Mouse (Mus musculus) erythroid progenitor cell, adult 5-6 weeks (primary cell): ENCODE measurements around the gene Olfr918. TPM values are rescaled to one million over a fixed set of nuclear protein-coding genes. Genes with fewer than 3 reads are reported as not detected.

Source experiments
- ATAC-seq: replicated peaks from 2 replicates; pipeline ENCODE4 v1.8.0; 2016; ENCODE audit warnings: moderate number of reproducible peaks, mild to moderate bottlenecking, moderate TSS enrichment, inconsistent platforms; ENCODE audit not compliant: poor library complexity, low FRiP score, severe bottlenecking
- total RNA-seq, 2 experiments: library from RNA; stranded (forward) in 1 of 2; stranded (reverse) in 1 of 2; fragments of 150-400 nt in 1 of 2; fragments of 186-747, 209-891 nt in 1 of 2; gene quantifications; 2 replicates each; pipeline versions ENCODE4 v1.2.3 to v1.2.4; 2015 to 2017; ENCODE audit warnings: low replicate concordance in 2 of 2

Olfr918 gene
- total RNA-seq (2015; ENCODE audit: low replicate concordance) (not detected in 2 replicates), total RNA-seq (2017; ENCODE audit: low replicate concordance) (not detected in 2 replicates)

GRCm38 (mm10) chr9:38674501-38674900 lies at the start of gene Olfr918:
Gene Olfr918, minus strand, starts transcription at chr9:38674601.
- ATAC-seq, result no peak

- no peak for ATAC-seq
Observed at GRCm38 (mm10) chr9:38724044-38724443, 49.6 kb upstream of the Olfr918 start.

- peak; percentile 87 for ATAC-seq
Observed at GRCm38 (mm10) chr9:38718927-38719441, 44.6 kb upstream of the Olfr918 start.

DNA sequence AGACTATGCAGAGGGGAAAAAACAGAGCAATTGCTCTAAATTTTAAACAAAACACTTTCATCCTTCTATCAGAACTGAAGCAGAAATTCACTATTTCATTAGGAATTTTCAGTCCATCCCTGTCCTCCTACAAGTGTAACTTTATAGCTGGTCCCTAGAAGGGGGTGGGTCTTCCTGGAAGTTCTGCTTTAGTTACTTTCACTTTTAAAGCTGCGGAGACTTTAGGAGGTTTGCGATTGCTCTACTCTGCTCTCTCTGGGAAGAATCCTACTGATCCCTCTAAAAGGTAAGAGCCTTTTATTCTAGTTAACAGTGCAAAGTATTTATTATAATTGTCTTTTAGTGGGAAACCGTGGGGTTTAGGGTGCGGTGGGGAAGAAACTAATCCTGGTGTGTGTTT lies 43.7 kb upstream of the Olfr918 start, which contains the start of gene Vwa5a:
Vwa5a (plus strand) TSS at position 167 of the 400 bp plus-strand sequence.
- peak; percentile 54; the same call in 1 of the 2 replicates for ATAC-seq

- no peak for ATAC-seq
Observed at GRCm38 (mm10) chr9:38672887-38673286, 1.5 kb downstream of the Olfr918 start.

- ATAC-seq, result no peak
Observed at GRCm38 (mm10) chr9:38665742-38666141, 8.7 kb downstream of the Olfr918 start, which contains the start of gene Olfr917. Gene Olfr917, minus strand, starts transcription at chr9:38665842.

GRCm38 (mm10) chr9:38659775-38660174 lies 14.6 kb downstream of the Olfr918 start, which contains the start of gene Olfr916:
Gene Olfr916, minus strand, starts transcription at chr9:38659875.
- ATAC-seq, result no peak

- no peak for ATAC-seq
Observed at GRCm38 (mm10) chr9:38632406-38632805, 42.0 kb downstream of the Olfr918 start.

Other genes with a start within 250 kb of the Olfr918 start
- not detected in 2 replicates for gene Olfr901, start 245.1 kb downstream of the Olfr918 start, total RNA-seq (2015; ENCODE audit: low replicate concordance)
- not detected in 2 replicates for gene Olfr901, start 245.1 kb downstream of the Olfr918 start, total RNA-seq (2017; ENCODE audit: low replicate concordance)
- gene Olfr902, start 226.9 kb downstream of the Olfr918 start, total RNA-seq (2015; ENCODE audit: low replicate concordance), result not detected in 2 replicates
- gene Olfr902, start 226.9 kb downstream of the Olfr918 start, total RNA-seq (2017; ENCODE audit: low replicate concordance), result not detected in 2 replicates
- not detected in 2 replicates for gene Olfr904, start 211.5 kb downstream of the Olfr918 start, total RNA-seq (2015; ENCODE audit: low replicate concordance)
- gene Olfr904, start 211.5 kb downstream of the Olfr918 start, total RNA-seq (2017; ENCODE audit: low replicate concordance), result not detected in 2 replicates
- not detected in 2 replicates for gene Olfr905, start 203.5 kb downstream of the Olfr918 start, total RNA-seq (2015; ENCODE audit: low replicate concordance)
- not detected in 2 replicates for gene Olfr905, start 203.5 kb downstream of the Olfr918 start, total RNA-seq (2017; ENCODE audit: low replicate concordance)
- not detected in 2 replicates for gene Olfr906, start 187.5 kb downstream of the Olfr918 start, total RNA-seq (2015; ENCODE audit: low replicate concordance)
- not detected in 2 replicates for gene Olfr906, start 187.5 kb downstream of the Olfr918 start, total RNA-seq (2017; ENCODE audit: low replicate concordance)
- gene Olfr907, start 178.8 kb downstream of the Olfr918 start, total RNA-seq (2015; ENCODE audit: low replicate concordance), result not detected in 2 replicates
- not detected in 2 replicates for gene Olfr907, start 178.8 kb downstream of the Olfr918 start, total RNA-seq (2017; ENCODE audit: low replicate concordance)
- gene Olfr911-ps1, start 153.0 kb downstream of the Olfr918 start, total RNA-seq (2015; ENCODE audit: low replicate concordance), result not detected in 2 replicates
- not detected in 2 replicates for gene Olfr911-ps1, start 153.0 kb downstream of the Olfr918 start, total RNA-seq (2017; ENCODE audit: low replicate concordance)
- gene Olfr910, start 136.8 kb downstream of the Olfr918 start, total RNA-seq (2015; ENCODE audit: low replicate concordance), result not detected in 2 replicates
- gene Olfr910, start 136.8 kb downstream of the Olfr918 start, total RNA-seq (2017; ENCODE audit: low replicate concordance), result not detected in 2 replicates
- not detected in 2 replicates for gene Olfr912, start 94.4 kb downstream of the Olfr918 start, total RNA-seq (2015; ENCODE audit: low replicate concordance)
- gene Olfr912, start 94.4 kb downstream of the Olfr918 start, total RNA-seq (2017; ENCODE audit: low replicate concordance), result not detected in 2 replicates
- gene Olfr913, start 81.8 kb downstream of the Olfr918 start, total RNA-seq (2015; ENCODE audit: low replicate concordance), result not detected in 2 replicates
- gene Olfr913, start 81.8 kb downstream of the Olfr918 start, total RNA-seq (2017; ENCODE audit: low replicate concordance), result not detected in 2 replicates
- gene Olfr914, start 69.5 kb downstream of the Olfr918 start, total RNA-seq (2015; ENCODE audit: low replicate concordance), result not detected in 2 replicates
- gene Olfr914, start 69.5 kb downstream of the Olfr918 start, total RNA-seq (2017; ENCODE audit: low replicate concordance), result not detected in 2 replicates
- gene Olfr916, start 14.7 kb downstream of the Olfr918 start, total RNA-seq (2015; ENCODE audit: low replicate concordance), result not detected in 2 replicates
- gene Olfr916, start 14.7 kb downstream of the Olfr918 start, total RNA-seq (2017; ENCODE audit: low replicate concordance), result not detected in 2 replicates
- not detected in 2 replicates for gene Olfr917, start 8.8 kb downstream of the Olfr918 start, total RNA-seq (2015; ENCODE audit: low replicate concordance)
- not detected in 2 replicates for gene Olfr917, start 8.8 kb downstream of the Olfr918 start, total RNA-seq (2017; ENCODE audit: low replicate concordance)
- gene Olfr919, start 29.1 kb upstream of the Olfr918 start, total RNA-seq (2015; ENCODE audit: low replicate concordance), result not detected in 2 replicates
- gene Olfr919, start 29.1 kb upstream of the Olfr918 start, total RNA-seq (2017; ENCODE audit: low replicate concordance), result not detected in 2 replicates
- 5.4 and 8.8 TPM in 2 replicates for gene Vwa5a, start 43.7 kb upstream of the Olfr918 start, total RNA-seq (2015; ENCODE audit: low replicate concordance)
- gene Vwa5a, start 43.7 kb upstream of the Olfr918 start, total RNA-seq (2017; ENCODE audit: low replicate concordance), result 3.9 and 5.1 TPM in 2 replicates
- not detected in 2 replicates for gene Olfr920, start 77.7 kb upstream of the Olfr918 start, total RNA-seq (2015; ENCODE audit: low replicate concordance)
- 0.26 TPM in 1 of 2 replicates, not detected in the other for gene Olfr920, start 77.7 kb upstream of the Olfr918 start, total RNA-seq (2017; ENCODE audit: low replicate concordance)
- not detected in 2 replicates for gene Olfr921, start 98.5 kb upstream of the Olfr918 start, total RNA-seq (2015; ENCODE audit: low replicate concordance)
- gene Olfr921, start 98.5 kb upstream of the Olfr918 start, total RNA-seq (2017; ENCODE audit: low replicate concordance), result not detected in 2 replicates
- not detected in 2 replicates for gene Olfr922, start 140.0 kb upstream of the Olfr918 start, total RNA-seq (2015; ENCODE audit: low replicate concordance)
- gene Olfr922, start 140.0 kb upstream of the Olfr918 start, total RNA-seq (2017; ENCODE audit: low replicate concordance), result not detected in 2 replicates
- not detected in 2 replicates for gene Olfr923, start 151.9 kb upstream of the Olfr918 start, total RNA-seq (2015; ENCODE audit: low replicate concordance)
- gene Olfr923, start 151.9 kb upstream of the Olfr918 start, total RNA-seq (2017; ENCODE audit: low replicate concordance), result not detected in 2 replicates
- gene Olfr924, start 169.8 kb upstream of the Olfr918 start, total RNA-seq (2015; ENCODE audit: low replicate concordance), result not detected in 2 replicates
- gene Olfr924, start 169.8 kb upstream of the Olfr918 start, total RNA-seq (2017; ENCODE audit: low replicate concordance), result not detected in 2 replicates
- not detected in 2 replicates for gene Olfr26, start 180.5 kb upstream of the Olfr918 start, total RNA-seq (2015; ENCODE audit: low replicate concordance)
- gene Olfr26, start 180.5 kb upstream of the Olfr918 start, total RNA-seq (2017; ENCODE audit: low replicate concordance), result not detected in 2 replicates
- gene Olfr926, start 202.5 kb upstream of the Olfr918 start, total RNA-seq (2015; ENCODE audit: low replicate concordance), result not detected in 2 replicates
- gene Olfr926, start 202.5 kb upstream of the Olfr918 start, total RNA-seq (2017; ENCODE audit: low replicate concordance), result not detected in 2 replicates